Mouse (Mus musculus): ENCODE data around the gene Tspyl1.

Gene Tspyl1

GRCm38 (mm10) chr10:34297980-34298753 lies 16.2 kb downstream of the Tspyl1 start:
- DNase-seq (ENCODE audit: extremely low spot score, low read depth, low spot score) = no peak

- DNase-seq (ENCODE audit: extremely low spot score, low read depth, low spot score) = no peak
Observed at GRCm38 (mm10) chr10:34300368-34300767, 18.4 kb downstream of the Tspyl1 start.

- DNase-seq (ENCODE audit: extremely low spot score, low read depth, low spot score) = no peak
Observed at GRCm38 (mm10) chr10:34307070-34307469, 25.1 kb downstream of the Tspyl1 start.

GRCm38 (mm10) chr10:34309915-34310685 lies 28.1 kb downstream of the Tspyl1 start:
- DNase-seq (ENCODE audit: extremely low spot score, low read depth, low spot score) = no peak

- no peak for DNase-seq (ENCODE audit: extremely low spot score, low read depth, low spot score)
Observed at GRCm38 (mm10) chr10:34312536-34312935, 30.5 kb downstream of the Tspyl1 start.

GRCm38 (mm10) chr10:34316571-34317216 lies 34.7 kb downstream of the Tspyl1 start:
- DNase-seq (ENCODE audit: extremely low spot score, low read depth, low spot score) = no peak

GRCm38 (mm10) chr10:34317217-34317606 lies 35.2 kb downstream of the Tspyl1 start:
- no peak for DNase-seq (ENCODE audit: extremely low spot score, low read depth, low spot score)

GRCm38 (mm10) chr10:34320809-34321208 lies 38.8 kb downstream of the Tspyl1 start:
- DNase-seq (ENCODE audit: extremely low spot score, low read depth, low spot score) = no peak

GRCm38 (mm10) chr10:34326701-34327100 lies 44.7 kb downstream of the Tspyl1 start:
- no peak for DNase-seq (ENCODE audit: extremely low spot score, low read depth, low spot score)

- no peak for DNase-seq (ENCODE audit: extremely low spot score, low read depth, low spot score)
Observed at GRCm38 (mm10) chr10:34327144-34327543, 45.2 kb downstream of the Tspyl1 start.

- no peak for DNase-seq (ENCODE audit: extremely low spot score, low read depth, low spot score)
Observed at GRCm38 (mm10) chr10:34328310-34328709, 46.3 kb downstream of the Tspyl1 start.
